Mouse (Mus musculus) c-Kit-negative CD71-positive TER-119-positive erythroid progenitor cells, embryonic 14.5 days (primary cell): ENCODE measurements around the gene Ccdc155.

Experiments used
- DNase-seq: peaks from one replicate; pipeline ENCODE4 v3.0.0-alpha.2; 2013; ENCODE audit warnings: low read depth, low spot score

Gene Ccdc155

GRCm38 (mm10) chr7:45204380-45205143 lies at the start of gene Ccdc155:
TSS of gene Ccdc155 (minus strand) at chr7:45204892.
- peak; percentile 54 for DNase-seq

DNA sequence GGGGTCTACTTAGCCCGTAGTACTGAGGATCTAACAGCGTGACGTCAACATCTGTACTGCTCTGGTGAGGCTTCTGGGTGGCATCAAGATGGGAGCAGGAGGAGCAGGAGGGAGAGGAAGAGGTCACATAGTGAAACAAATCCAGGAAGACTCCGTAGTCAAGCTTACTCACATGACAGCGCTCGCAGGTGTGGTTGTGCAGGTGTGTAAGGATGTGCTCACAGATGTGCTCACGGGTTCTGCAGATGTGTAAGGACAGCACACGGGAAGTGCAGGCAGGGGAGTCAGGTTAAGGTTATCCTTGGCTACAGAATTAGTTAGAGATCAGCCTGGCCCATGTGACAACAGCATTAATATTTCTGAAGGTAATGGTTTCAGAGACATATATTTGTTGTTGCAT lies 49.1 kb upstream of the Ccdc155 start:
- DNase-seq: no peak

DNA sequence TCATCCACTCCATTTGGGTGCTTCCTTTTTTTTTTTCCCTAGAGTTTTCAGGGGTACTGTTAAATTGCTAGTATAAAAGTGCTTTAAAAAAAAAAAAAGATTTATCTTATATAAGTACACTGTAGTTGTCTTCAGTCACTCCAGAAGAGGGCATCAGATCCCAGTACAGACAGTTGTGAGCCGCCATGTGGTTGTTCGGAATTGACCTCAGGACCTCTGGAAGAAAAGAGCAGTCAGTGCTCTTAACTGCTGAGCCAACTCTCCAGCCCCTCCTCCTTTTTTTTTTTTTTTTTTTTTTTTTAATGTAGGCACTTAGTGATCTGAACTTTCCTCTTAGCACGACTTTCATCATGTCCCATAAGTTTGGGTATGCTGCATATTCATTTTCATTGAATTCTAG lies 43.0 kb upstream of the Ccdc155 start:
- no peak for DNase-seq

GRCm38 (mm10) chr7:45241389-45241749 lies 36.7 kb upstream of the Ccdc155 start:
- no peak for DNase-seq

DNA sequence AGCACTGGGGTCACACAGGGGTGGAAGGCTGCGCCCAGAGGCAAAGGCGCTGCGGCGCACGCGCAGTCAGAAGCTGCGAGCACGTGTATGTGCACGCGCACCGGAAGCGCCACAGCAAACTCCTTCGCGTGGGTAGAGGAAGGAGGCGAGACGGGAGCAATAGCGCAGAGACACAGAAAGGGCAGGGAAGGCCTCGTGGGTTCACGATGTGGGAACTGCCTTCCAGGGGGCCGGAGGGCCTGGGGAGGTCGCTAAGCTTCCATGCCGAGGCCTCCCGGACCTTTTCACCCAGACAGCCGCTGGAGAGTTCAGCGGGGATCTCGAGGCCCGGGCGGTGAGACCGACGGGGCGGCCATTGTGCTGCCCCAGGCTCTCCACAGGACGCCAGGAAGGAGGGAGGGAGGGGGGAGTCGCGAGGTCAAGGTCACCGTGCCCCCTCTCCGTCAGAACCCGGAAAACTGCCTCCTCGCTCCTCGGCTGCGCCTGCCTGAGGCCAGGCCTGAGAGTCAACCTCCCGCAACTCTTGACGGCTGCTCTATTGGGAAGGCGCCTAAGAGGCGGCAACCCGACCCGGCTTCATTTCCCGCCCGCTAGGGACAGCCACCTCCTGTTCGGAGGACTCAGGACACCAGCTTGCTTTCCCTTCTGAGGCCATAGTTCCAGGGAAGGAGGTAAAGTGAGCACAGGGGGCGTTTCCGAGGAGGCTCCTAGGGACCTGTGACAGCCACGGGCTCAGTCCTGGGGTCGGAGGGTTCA lies 36.1 kb upstream of the Ccdc155 start, which contains the start of gene Slc6a16:
Gene Slc6a16, plus strand, starts transcription at position 453 of the 756 bp plus-strand sequence.
- DNase-seq: no peak

GRCm38 (mm10) chr7:45240109-45240508 lies 35.4 kb upstream of the Ccdc155 start:
- DNase-seq: no peak

DNA sequence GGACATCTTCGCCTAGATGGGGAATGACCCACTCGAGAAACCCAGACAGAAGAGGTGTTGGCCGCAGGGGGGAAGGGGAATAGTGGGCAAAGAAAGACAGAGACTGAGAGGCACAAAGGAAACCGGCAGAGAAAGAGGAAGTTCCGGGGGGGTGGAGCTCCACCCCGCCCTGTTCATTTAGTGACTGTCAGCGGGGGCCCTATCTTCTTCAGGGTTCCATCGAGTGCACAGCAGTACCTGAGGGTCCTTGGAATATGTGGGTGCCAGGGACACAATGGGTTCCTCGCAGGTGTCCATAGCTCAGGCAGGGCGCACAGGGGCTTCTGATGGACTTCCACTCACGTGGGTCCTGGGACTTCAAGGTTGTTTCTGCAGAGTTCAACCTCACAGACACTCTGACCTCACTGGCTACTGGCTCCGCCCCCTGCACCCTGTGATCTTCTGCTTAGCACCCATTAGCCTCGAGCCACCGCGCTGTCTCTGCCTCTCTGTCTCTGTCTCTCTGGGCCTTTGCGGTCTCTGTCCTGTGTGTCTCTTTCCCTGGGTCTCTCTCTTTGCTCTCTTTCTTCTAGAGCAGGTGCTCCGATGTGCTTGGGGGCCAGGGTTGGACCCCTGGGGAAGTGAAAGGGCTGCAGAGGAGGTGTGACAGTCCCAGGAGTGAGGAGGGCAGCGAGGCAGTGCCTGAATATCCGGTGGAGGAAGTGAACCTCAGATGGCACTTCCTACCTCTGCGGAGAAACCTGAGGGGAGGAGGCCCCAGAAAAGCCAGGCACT lies 34.2 kb upstream of the Ccdc155 start, which contains the start of gene Cd37:
Gene Cd37, minus strand, starts transcription at position 393 of the 774 bp plus-strand sequence.
- peak; percentile 12 for DNase-seq

- DNase-seq: no peak
These were observed 33.3 kb upstream of the Ccdc155 start for GRCm38 (mm10) chr7:45237747-45238699.

DNA sequence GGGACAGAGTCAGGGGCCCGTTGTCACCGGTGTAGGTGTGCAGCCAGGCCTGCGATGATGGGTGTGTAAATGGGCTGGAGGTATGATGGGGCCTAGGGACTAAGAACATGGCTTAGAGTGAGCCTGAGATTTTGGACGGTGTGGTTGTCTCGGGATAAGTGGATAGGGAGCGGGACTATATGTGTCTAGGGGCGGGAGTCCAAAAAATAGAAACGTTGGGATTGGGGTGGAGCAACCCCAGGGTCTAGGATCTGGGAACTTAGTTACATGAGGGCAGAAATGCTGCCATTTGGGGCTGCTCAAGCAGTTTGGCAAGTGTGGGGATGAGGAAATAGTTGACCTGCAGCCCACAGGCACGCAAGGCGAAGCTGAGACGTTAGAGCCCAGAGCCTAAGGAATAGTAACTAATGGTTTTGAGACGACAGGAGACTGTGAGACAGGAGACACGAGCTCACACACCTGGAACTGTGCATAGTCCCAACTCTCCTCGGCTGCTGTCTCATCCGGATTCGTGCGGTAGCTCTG lies 31.0 kb upstream of the Ccdc155 start:
- DNase-seq: no peak

GRCm38 (mm10) chr7:45234922-45235571 lies 30.4 kb upstream of the Ccdc155 start:
- DNase-seq: no peak

DNA sequence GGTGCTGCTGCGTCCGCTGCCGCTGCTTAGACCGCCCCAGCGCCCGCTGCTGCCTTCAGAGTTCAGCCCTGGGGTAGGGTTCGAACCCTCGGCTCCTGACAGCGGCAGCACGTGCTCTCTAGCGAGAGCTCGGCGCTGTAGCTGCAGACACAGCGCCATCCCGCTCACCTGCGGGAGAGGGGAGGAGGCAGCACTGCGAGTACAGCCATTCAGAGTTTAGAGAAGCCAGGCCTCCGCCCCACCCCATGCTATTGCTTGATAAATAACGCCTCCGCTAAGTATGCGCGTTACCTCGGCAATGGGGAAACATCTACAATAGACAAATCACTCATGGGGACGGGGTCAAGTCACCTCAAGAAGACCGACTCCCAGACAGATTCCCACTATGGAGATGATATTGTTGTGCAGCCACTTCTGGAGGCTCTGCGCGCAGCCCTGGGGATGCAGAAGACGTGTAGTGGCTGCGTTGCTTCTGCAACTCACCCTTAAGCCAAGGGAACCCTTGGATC lies 29.7 kb upstream of the Ccdc155 start:
- no peak for DNase-seq

DNA sequence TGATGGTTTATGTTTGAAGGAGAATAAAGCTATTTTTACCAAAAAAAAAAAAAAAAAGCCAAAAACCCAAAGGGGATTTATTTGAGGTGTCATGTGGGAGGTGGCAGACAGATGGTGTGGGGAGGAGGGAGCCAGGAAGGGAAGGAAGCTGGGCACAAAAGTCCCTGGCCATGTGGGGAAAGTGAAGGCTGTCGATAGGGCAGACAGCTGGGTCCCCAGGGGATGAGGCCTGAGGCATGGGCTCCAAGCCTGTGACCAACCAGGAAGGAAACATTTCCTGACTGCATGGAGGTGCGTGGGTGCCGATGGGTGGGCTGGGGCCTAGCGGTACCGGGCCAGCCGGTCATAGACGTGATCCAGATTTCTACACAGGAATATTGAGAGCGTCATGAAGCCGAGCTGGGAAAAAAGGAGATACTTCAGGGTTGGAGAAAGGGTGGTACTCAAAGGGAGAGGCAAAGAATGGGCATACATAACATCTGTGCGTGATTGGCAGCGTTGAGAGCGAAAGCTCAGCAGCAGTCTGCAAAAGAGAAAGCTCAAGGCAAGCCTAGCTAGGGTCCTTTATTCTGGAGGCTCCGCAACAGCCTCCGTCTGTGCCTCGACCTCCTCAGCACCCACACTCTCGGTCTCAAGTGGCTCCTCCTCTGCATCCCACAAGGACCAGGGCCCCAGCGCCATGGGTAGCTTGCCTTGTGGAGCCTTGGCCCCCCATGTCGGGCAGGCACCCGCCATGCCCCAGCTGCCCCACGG lies 29.1 kb upstream of the Ccdc155 start:
- no peak for DNase-seq

GRCm38 (mm10) chr7:45232716-45233465 lies 28.2 kb upstream of the Ccdc155 start:
- no peak for DNase-seq

GRCm38 (mm10) chr7:45231941-45232340 lies 27.2 kb upstream of the Ccdc155 start:
- no peak for DNase-seq

GRCm38 (mm10) chr7:45231192-45231591 lies 26.5 kb upstream of the Ccdc155 start:
- no peak for DNase-seq

DNA sequence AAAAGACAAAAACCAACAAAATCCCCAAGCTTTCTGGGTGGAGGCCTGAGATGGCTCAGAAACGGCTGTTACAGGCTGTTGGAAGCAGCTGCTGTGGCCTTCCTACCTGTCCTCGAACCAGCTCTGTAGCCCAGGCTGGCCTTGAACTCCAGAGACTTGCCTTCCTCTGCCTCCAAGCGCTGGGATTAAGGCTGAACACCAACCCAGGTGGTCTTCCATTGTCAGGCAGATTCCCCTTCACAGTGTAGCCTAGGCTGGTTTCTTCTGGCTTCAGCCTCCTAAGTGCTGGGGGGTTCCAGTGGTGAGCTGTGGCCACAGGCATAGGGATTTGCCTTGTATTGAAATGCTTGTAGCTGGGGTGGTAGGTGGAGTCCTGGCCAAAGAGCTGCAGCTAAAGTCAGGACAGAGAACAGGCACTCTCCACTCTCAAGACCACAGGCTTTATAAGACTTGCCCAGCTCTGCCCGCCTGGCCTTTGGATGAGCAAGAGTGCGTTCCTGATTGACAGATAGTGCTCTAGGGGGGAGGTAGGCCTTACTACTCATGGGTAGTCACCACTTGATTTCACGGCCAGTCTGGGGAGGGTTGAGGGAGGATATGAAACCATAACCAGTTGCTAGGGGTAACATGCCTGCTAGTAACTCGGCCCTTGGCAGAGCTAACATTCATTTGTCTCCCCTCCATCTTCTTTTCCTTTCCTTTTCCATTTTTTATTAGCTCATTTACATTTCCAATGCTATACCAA lies 24.9 kb upstream of the Ccdc155 start:
- no peak for DNase-seq

GRCm38 (mm10) chr7:45229046-45229445 lies 24.4 kb upstream of the Ccdc155 start:
- DNase-seq: no peak

- no peak for DNase-seq
These were observed 23.9 kb upstream of the Ccdc155 start for GRCm38 (mm10) chr7:45228548-45228947.
